Mouse (Mus musculus): ENCODE measurements around the gene Ripor1. TPM values are rescaled to one million over a fixed set of nuclear protein-coding genes. Genes with fewer than 3 reads are reported as not detected.
"Not testable (repeated sequence)": the region's sequence is repeated elsewhere in the genome, so short reads cannot be mapped to it uniquely, and the experiment has no call there.

Ripor1 gene
- 19.1 and 20.2 TPM in 2 replicates for polyA plus RNA-seq (2014; fragmentation: Nextera tagmentation; extraction: Ambion mirVana)

DNA sequence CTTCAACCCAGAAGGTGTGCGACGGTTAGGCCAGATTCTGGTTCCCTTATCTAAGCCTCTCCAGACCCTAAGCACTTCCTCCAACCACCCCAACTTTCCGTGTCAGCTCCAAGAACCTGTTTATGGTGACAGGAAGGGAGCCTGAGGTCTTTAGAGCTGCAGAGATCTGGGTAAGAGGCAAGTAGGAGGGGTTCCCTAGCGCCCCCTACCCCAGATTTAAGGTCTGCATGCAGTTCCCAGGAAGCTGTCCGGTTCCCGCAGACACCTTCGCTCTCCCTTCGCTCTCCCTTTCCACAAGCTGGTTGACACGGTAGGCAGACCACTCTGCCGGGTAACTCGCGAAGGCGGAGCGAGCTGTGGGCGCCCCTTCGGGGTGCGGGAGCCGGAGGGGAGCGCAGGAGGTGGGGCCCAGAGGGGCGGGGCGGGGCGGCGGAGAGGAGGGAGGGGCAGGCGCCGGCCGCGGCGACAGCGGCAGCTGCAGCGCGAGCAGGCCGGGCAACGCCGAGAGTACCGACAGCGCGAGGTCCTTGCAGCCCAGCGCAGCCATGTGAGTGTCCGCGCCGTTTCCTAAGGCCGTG is at the start of gene Ripor1:
Gene Ripor1, plus strand, starts transcription at position 452 of the 578 bp plus-strand sequence.
- under 1% methylated on average over 34 of the region's 42 CpGs for WGBS
- peak; percentile 86 for ATAC-seq (replicated peaks; ENCODE audit: low FRiP score, low TSS enrichment, low read depth)

DNA sequence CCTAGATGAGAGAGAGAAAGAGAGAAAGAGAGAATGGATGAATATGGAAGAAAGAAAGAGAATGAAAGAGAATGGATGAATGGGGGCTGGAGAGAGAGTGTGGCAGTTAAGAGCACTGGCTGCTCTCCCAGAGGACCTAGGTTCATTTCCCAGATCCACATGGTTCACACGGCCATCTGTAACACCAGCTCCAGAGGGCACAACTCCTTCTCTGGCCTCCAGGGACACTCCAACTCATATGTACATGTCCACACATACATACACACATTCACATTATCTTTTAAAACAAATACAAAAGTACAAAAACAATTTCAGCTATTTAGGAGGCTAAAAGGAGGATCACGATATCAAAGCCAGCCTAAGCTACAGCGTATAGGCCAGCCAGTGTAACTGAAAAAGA is 42.2 kb upstream of the Ripor1 start:
- no peak for DNase-seq (ENCODE audit: low spot score)
- Histone ChIP-seq H3K4me2 (ENCODE audit: low read length) (no peak overlapping the region), H3K36me3 (ENCODE audit: control insufficient read depth, insufficient read depth, low read length) (peaks cover 3% of the 10 kb centered on the region; the same call in 1 of the 2 replicates), H3K27me3 (replicated peaks; ENCODE audit: control insufficient read depth, insufficient read depth, low read length) (no peaks in the 10 kb centered on the region), H3K4me1 (replicated peaks; ENCODE audit: control insufficient read depth, insufficient read depth, low read length) (peaks cover 5% of the 10 kb centered on the region; the same call in 1 of the 2 replicates), H3K27ac (ENCODE audit: low read depth) (no peak overlapping the region), H3K9me3 (ENCODE audit: control insufficient read depth, low read length) (no peaks in the 10 kb centered on the region), H3K9ac (ENCODE audit: low read length) (no peak overlapping the region), H3K4me3 (ENCODE audit: low read depth, low read length) (no peak overlapping the region)
- WGBS = 82% methylated on average over 3 of the region's 3 CpGs
- no peak for ATAC-seq (replicated peaks; ENCODE audit: low FRiP score, low TSS enrichment, low read depth)

More for the DNA sequence above, at the start of gene Ripor1:
- no peaks in the 10 kb centered on the region for H3K36me3 ChIP-seq (ENCODE audit: control insufficient read depth, insufficient read depth, low read length)
- H3K27me3 ChIP-seq (replicated peaks; ENCODE audit: control insufficient read depth, insufficient read depth, low read length) = no peaks in the 10 kb centered on the region
- peak; percentile 90 for DNase-seq (ENCODE audit: low spot score)
- H3K4me3 ChIP-seq (ENCODE audit: low read depth, low read length) = peak within 1 kb of the TSS; percentile 67
- peak within 1 kb of the TSS; percentile 73 for H3K9ac ChIP-seq (ENCODE audit: low read length)
- peak within 1 kb of the TSS; percentile 69 for H3K27ac ChIP-seq (ENCODE audit: low read depth)
- peaks cover 17% of the 10 kb centered on the region for H3K4me1 ChIP-seq (replicated peaks; ENCODE audit: control insufficient read depth, insufficient read depth, low read length)
- peak within 1 kb of the TSS; percentile 93 for H3K4me2 ChIP-seq (ENCODE audit: low read length)
- H3K9me3 ChIP-seq (ENCODE audit: control insufficient read depth, low read length) = no peaks in the 10 kb centered on the region

DNA sequence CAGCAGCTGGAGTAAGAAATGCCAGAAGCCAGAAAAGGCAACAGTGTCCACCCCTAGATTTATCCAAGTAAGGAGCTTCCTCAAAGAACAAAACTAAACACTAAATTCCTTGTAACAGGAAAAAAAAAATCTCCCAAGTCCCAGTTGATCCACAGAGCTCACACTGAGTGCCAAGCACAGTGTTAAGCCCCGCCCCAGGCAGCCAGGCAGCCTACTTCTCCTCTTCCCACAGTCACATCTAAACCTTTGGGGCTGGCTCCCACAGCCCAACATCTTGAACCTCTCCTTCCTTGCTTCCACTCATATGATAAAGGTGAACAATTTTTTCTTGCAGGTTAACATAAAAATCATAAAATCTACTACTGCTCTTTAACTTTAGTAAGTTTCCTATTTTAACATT is 41.2 kb upstream of the Ripor1 start:
- Histone ChIP-seq H3K27me3 (replicated peaks; ENCODE audit: control insufficient read depth, insufficient read depth, low read length) (no peaks in the 10 kb centered on the region), H3K4me1 (replicated peaks; ENCODE audit: control insufficient read depth, insufficient read depth, low read length) (peaks cover 5% of the 10 kb centered on the region; the same call in 1 of the 2 replicates), H3K4me3 (ENCODE audit: low read depth, low read length) (no peak overlapping the region), H3K9ac (ENCODE audit: low read length) (no peak overlapping the region), H3K36me3 (ENCODE audit: control insufficient read depth, insufficient read depth, low read length) (peaks cover 3% of the 10 kb centered on the region; the same call in 1 of the 2 replicates), H3K27ac (ENCODE audit: low read depth) (no peak overlapping the region), H3K4me2 (ENCODE audit: low read length) (no peak overlapping the region), H3K9me3 (ENCODE audit: control insufficient read depth, low read length) (no peaks in the 10 kb centered on the region)
- DNase-seq (ENCODE audit: low spot score) = no peak
- 83% methylated on average over 1 of the region's 1 CpGs for WGBS
- no peak for ATAC-seq (replicated peaks; ENCODE audit: low FRiP score, low TSS enrichment, low read depth)

DNA sequence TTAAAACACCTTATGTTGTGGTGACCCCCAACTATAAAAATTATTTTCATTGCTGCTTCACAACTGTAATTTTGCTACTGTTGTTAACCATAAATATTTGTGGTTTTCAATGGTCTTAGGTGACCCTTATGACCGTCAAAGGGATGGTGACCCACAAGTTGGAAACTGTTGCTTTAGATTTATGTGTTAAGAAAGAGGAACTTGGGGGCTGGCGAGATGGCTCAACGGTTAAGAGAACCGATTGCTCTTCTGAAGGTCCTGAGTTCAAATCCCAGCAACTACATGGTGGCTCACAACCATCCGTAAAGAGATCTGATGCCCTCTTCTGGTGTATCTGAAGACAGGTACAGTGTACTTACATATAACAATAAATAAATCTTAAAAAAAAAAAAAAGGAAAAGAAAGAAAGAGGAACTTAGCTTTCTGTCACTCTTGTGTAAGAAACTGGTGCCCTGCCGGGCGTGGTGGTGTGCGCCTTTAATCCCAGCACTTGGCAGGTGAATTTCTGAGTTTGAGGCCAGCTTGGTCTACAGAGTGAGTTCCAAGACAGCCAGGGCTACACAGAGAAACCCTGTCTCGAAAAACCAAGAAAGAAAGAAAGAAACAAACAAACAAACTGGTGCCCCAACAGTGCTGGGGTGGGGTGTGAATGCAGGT is 40.4 kb upstream of the Ripor1 start:
- not testable (repeated sequence) for ATAC-seq (replicated peaks; ENCODE audit: low FRiP score, low TSS enrichment, low read depth); H3K4me1 ChIP-seq (replicated peaks; ENCODE audit: control insufficient read depth, insufficient read depth, low read length); H3K9me3 ChIP-seq (ENCODE audit: control insufficient read depth, low read length); DNase-seq (ENCODE audit: low spot score); H3K27me3 ChIP-seq (replicated peaks; ENCODE audit: control insufficient read depth, insufficient read depth, low read length); H3K27ac ChIP-seq (ENCODE audit: low read depth); H3K36me3 ChIP-seq (ENCODE audit: control insufficient read depth, insufficient read depth, low read length)
- Histone ChIP-seq H3K4me2 (ENCODE audit: low read length) (peak overlapping the region; percentile 77), H3K9ac (ENCODE audit: low read length) (peak overlapping the region; percentile 76; the same call in 1 of the 2 replicates), H3K4me3 (ENCODE audit: low read depth, low read length) (peak overlapping the region; percentile 83)
- 80% methylated on average over 9 of the region's 9 CpGs for WGBS

DNA sequence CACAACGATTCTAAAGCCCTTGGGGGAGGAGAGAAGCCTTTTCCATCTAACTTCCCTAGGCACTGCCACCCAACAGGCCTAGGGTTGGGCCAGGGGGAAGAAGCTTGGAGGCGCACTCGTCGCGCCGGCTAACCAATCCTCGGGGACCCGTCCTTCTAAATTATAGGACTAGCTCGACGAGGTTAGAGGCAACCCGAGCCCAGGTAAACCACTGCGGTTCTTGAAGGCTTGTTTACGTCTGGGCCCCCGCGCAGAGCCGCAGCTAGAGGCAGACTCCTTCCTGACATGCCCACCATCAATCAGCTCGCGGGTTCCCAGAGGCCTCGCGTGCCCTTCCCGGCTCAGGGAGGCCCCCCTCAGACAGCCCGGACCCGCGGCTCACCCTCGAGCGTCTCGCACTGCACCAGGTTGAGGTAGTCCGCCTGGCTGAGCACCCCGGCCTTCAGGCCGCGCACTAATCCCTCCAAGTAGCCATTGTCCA is 39.6 kb upstream of the Ripor1 start:
- peaks cover 3% of the 10 kb centered on the region; the same call in 1 of the 2 replicates for H3K36me3 ChIP-seq (ENCODE audit: control insufficient read depth, insufficient read depth, low read length)
- peak overlapping the region; percentile 76 for H3K9ac ChIP-seq (ENCODE audit: low read length)
- peaks cover 5% of the 10 kb centered on the region; the same call in 1 of the 2 replicates for H3K4me1 ChIP-seq (replicated peaks; ENCODE audit: control insufficient read depth, insufficient read depth, low read length)
- under 1% methylated on average over 31 of the region's 31 CpGs for WGBS
- peak overlapping the region; percentile 83 for H3K4me3 ChIP-seq (ENCODE audit: low read depth, low read length)
- H3K27me3 ChIP-seq (replicated peaks; ENCODE audit: control insufficient read depth, insufficient read depth, low read length) = no peaks in the 10 kb centered on the region
- H3K4me2 ChIP-seq (ENCODE audit: low read length) = peak overlapping the region; percentile 77
- H3K27ac ChIP-seq (ENCODE audit: low read depth) = no peak overlapping the region
- ATAC-seq (replicated peaks; ENCODE audit: low FRiP score, low TSS enrichment, low read depth) (peak; percentile 69), DNase-seq (ENCODE audit: low spot score) (no peak)
- no peaks in the 10 kb centered on the region for H3K9me3 ChIP-seq (ENCODE audit: control insufficient read depth, low read length)

DNA sequence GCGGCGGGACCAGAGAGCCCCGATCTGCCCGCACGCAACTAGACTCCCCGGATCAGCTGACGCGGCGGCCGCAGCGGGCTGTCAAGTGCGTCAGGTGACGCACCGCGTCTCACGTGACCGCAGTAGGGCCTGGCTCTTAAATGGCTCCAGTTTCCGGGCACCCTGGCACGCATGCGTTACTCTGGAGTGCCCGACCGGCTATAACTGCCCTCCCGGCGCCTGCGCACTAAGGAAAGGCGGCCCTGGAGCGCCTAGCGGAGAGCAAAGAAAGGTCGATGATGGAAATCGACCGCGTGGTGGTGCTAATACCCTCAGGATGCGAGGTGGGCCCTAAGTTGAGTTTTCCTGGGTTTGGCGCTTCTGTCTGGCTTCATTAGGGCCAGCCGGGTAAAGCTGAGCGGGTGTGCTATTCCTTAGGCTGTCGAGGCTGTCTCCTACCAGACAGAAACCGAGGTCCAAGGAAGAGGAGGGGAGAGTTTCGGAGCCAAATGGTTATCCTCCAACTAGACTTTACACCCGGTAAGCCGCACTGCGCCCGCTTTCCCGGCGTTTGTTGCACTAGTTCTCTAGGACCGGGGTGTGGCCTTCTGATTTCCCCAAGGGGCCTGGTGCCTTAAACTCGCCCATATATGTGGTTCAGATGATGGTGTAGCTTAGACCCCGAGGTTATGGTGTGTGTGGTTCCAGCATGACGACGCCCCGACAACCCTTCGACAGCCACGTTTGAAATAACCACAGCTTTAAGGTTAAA is 38.9 kb upstream of the Ripor1 start, which contains the start of gene Atp6v0d1:
Gene Atp6v0d1, minus strand, starts transcription at position 96 of the 751 bp plus-strand sequence.
- ATAC-seq (replicated peaks; ENCODE audit: low FRiP score, low TSS enrichment, low read depth) (peak; percentile 99), DNase-seq (ENCODE audit: low spot score) (peak; percentile 95)
- no peak within 1 kb of the TSS for H3K27ac ChIP-seq (ENCODE audit: low read depth)
- H3K4me3 ChIP-seq (ENCODE audit: low read depth, low read length) = peak within 1 kb of the TSS; percentile 83
- H3K27me3 ChIP-seq (replicated peaks; ENCODE audit: control insufficient read depth, insufficient read depth, low read length) = no peaks in the 10 kb centered on the region
- peak within 1 kb of the TSS; percentile 77 for H3K4me2 ChIP-seq (ENCODE audit: low read length)
- WGBS = 3% methylated on average over 53 of the region's 53 CpGs
- peaks cover 3% of the 10 kb centered on the region; the same call in 1 of the 2 replicates for H3K36me3 ChIP-seq (ENCODE audit: control insufficient read depth, insufficient read depth, low read length)
- peak within 1 kb of the TSS; percentile 76 for H3K9ac ChIP-seq (ENCODE audit: low read length)
- H3K9me3 ChIP-seq (ENCODE audit: control insufficient read depth, low read length) = no peaks in the 10 kb centered on the region
- H3K4me1 ChIP-seq (replicated peaks; ENCODE audit: control insufficient read depth, insufficient read depth, low read length) = peaks cover 5% of the 10 kb centered on the region; the same call in 1 of the 2 replicates

DNA sequence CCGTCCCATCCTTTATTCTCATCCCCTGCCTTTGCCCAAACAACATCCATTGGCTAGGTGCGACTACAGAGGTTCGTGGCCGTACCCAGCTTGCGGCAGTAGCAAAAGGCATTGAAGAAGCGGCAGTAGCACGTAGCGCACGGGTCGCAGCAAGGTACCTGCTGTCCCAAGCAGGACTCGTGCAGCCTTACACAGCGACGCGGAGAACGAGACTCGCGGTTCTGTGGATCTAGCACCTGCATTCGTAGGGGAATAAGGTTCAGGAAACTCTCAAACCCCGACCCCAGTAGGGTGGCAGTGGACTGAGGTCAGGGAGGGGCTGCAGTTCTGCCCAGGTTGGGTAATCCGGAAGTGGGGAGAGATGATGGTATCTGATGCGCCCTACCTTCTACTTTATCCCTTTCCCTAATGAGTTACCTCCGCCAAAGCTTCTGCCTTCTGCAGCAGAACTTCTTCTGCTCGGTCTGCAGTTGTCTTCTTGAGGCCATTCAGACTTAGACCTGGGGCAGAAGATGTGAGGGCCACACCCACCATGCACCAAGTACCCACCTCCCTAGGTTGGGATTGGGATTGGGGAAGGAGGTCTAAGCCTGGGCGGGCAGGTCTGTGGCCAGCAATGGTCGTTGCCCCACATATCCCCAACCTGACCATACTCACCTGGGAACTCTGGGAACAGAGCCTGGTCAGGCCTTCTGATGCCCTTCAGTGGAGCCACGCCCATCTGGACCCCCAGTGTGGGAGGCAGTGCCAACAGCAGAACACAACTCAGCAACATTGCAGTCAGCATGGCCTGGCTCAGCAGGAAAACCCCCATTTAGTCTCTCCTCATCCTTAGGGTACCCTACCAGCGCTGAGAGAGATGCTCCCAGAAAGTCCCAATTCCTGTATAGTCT is 38.1 kb upstream of the Ripor1 start:
- no peak overlapping the region for H3K27ac ChIP-seq (ENCODE audit: low read depth)
- 29% methylated on average over 27 of the region's 27 CpGs for WGBS
- H3K4me2 ChIP-seq (ENCODE audit: low read length) = peak overlapping the region; percentile 77
- no peaks in the 10 kb centered on the region for H3K27me3 ChIP-seq (replicated peaks; ENCODE audit: control insufficient read depth, insufficient read depth, low read length)
- peak overlapping the region; percentile 56 for H3K9ac ChIP-seq (ENCODE audit: low read length)
- ATAC-seq (replicated peaks; ENCODE audit: low FRiP score, low TSS enrichment, low read depth) (peak; percentile 0; the same call in 1 of the 2 replicates), DNase-seq (ENCODE audit: low spot score) (no peak)
- no peaks in the 10 kb centered on the region for H3K9me3 ChIP-seq (ENCODE audit: control insufficient read depth, low read length)
- H3K4me3 ChIP-seq (ENCODE audit: low read depth, low read length) = peak overlapping the region; percentile 83
- peaks cover 3% of the 10 kb centered on the region; the same call in 1 of the 2 replicates for H3K36me3 ChIP-seq (ENCODE audit: control insufficient read depth, insufficient read depth, low read length)
- peaks cover 5% of the 10 kb centered on the region; the same call in 1 of the 2 replicates for H3K4me1 ChIP-seq (replicated peaks; ENCODE audit: control insufficient read depth, insufficient read depth, low read length)
